Comparison of ENCODE assay signal across 9 mouse cellular contexts in the genomic region with DNA sequence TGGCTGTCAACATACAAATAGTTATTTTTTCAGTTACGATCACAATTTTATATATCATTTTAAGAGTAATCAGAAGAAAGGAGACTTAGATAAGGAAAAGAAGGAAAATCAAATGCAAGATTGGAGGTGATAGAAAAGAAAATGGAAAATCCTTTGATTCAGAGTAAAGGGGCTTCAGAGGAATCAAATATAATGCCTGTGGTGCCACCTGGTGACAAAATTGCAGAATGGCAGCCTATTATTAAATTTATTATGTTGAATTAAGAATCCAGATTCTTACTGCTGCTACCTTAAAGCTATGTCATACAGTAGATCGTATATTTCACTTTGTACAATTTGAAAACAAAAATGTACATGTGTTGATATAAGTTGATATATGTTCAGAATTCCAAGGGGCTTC. TPM values are rescaled to one million over a fixed set of nuclear protein-coding genes. Genes with fewer than 3 reads are reported as not detected.
A peak's percentile ranks its signal among the peaks of the same experiment; 100 is the strongest.
DNase-seq lines count a peak whose midpoint lies in the region; ATAC-seq and TF ChIP-seq lines count a peak whose summit lies in the region.
"Had no signal": no experiment of that assay in that cellular context is flagged by ENCODE, and none has a peak within 500 bp of the region (broad histone marks: within the 10 kb centered on the region; RNA-seq: fewer than 3 reads in every experiment).

No protein-coding gene starts in this region.

- intact Hi-C loops in left cerebral cortex, adult 2 months (cut with DNase I), result loop anchor here (2.0 to 5.0 kb wide), 2 partner anchors 529 to 666 kb away; no protein-coding TSS in a partner anchor

- peak; percentile 80 for TF ChIP-seq CTCF in left cerebral cortex, adult 2 months (IDR thresholded peaks at IDR 0.05)

- peak; percentile 33 to 50 for DNase-seq in cerebellum, postnatal 14 days
- DNase-seq in cerebellum, adult 11 months, result no peak
- DNase-seq in left cerebral cortex, adult 2 months (ENCODE audit: extremely low spot score in 1 of 2, low spot score in 2 of 2), result no peak
- no peak for DNase-seq in left cerebral cortex, adult 11 months (ENCODE audit: low spot score)
- DNase-seq in NIH3T3 (ENCODE audit: low read depth), result peak; percentile 73
- no peak for DNase-seq in urinary bladder, adult 18-20 months (ENCODE audit: low spot score in 2 of 2)

- no peak overlapping the region for H3K27ac ChIP-seq in left cerebral cortex, adult 2 months

- no peak overlapping the region for H3K4me3 ChIP-seq in left cerebral cortex, adult 2 months
- H3K4me3 ChIP-seq: erythroblast, embryonic 14.5 days had no signal

- peak; percentile 52; the same call in 1 of the 2 replicates for ATAC-seq in megakaryocyte, adult 5-6 weeks (ENCODE audit: poor library complexity, severe bottlenecking)
- ATAC-seq in inflammation-experienced regulatory T-cells, adult 6 months, result no peak

RNA-seq across cellular contexts. Expression of gene AU041133, which starts 43.0 kb away (rescaled TPM):
- total RNA-seq in left cerebral cortex, adult 2 months (2021), result 10 to 100 TPM in 1 of 2 experiments, 1 to 10 TPM in 1; 8.0 to 10.1 TPM
- 4.6 and 5.4 TPM in 2 replicates for total RNA-seq in megakaryocyte, adult 5-6 weeks (2015)
- total RNA-seq in megakaryocyte, adult 5-6 weeks (2017), result 2.2 and 3.5 TPM in 2 replicates
- polyA plus RNA-seq in inflammation-experienced regulatory T-cells, adult 6 months (2017; shearing (Covaris generic)), result 10 to 100 TPM; 10.4 to 15.3 (median 11.6) TPM
- polyA plus RNA-seq: erythroblast, embryonic 14.5 days had no signal

Comparison
In these comparisons a context has a peak if more than half of its experiments do, and no peak if none do; other contexts are left out.
1. DNase-seq: peak in cerebellum, postnatal 14 days (2 of 2) and NIH3T3 (single experiment); none in cerebellum, adult 11 months (single experiment), left cerebral cortex, adult 2 months (0 of 2), left cerebral cortex, adult 11 months (single experiment) and urinary bladder, adult 18-20 months (0 of 2).